Mouse (Mus musculus): ENCODE measurements around the gene Fam19a1.
"Not testable (repeated sequence)": the region's sequence is repeated elsewhere in the genome, so short reads cannot be mapped to it uniquely, and the experiment has no call there.

Gene Fam19a1

DNA sequence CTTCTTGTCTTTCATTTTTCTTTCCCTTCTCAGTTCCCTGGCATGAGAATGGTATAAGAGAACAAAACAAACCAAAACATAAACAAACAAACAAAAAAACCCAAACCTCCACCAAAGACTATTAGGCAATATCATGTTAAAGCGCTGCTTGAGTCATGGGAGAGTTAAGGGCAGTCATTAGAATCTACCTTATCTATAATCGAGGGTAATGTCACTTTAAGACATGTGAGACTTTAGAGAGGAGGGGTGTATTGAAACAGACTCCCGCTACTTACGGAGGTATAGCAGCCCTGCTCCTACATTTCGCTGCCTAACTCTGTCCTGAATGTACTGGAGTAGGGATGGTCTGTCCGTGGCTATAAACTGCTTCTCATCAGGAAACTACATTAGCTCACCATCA lies at the start of gene Fam19a1:
TSS of gene Fam19a1 (plus strand) at position 301 of the 400 bp plus-strand sequence.
- no peak for DNase-seq (ENCODE audit: low spot score in 2 of 2)

DNA sequence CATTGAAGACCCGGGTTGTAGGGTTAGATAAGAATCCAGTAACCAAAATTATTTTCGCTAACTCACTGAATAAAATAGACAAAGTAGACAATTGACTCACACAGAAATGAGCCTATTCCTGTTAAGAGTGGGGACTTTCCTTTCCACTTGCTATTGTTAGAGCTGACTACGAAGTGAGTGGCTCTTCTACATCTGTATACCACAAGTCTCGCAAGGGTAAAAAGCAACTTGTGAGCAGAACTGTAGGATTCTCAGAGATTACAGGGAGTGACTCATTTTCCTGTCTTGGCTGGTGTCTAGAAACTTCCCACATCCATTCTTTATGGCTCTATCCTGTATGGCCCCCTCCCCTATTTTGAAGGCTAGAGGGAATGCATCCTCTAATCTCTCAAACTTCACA lies 41.9 kb upstream of the Fam19a1 start:
- no peak for DNase-seq (ENCODE audit: low spot score in 2 of 2)

DNA sequence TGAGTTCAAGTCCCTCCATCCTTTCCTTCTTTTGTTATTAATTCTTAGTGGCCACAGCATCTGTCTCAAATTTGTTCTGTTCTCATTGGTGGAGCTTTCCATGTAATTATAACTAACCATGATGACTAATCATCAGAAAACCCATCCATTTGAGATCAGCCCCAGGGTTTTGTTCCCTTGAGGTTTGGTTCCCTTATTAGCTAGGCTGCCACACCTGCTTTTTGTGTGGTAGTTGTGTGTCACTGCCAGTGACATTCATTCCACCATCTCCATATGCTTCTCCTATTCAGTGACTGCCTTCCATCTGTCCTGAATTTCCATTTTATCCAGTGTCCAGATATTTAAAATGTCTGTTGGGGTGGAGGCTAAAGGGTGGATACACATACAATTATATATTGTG lies 41.4 kb upstream of the Fam19a1 start:
- DNase-seq (ENCODE audit: low spot score in 2 of 2) = no peak

DNA sequence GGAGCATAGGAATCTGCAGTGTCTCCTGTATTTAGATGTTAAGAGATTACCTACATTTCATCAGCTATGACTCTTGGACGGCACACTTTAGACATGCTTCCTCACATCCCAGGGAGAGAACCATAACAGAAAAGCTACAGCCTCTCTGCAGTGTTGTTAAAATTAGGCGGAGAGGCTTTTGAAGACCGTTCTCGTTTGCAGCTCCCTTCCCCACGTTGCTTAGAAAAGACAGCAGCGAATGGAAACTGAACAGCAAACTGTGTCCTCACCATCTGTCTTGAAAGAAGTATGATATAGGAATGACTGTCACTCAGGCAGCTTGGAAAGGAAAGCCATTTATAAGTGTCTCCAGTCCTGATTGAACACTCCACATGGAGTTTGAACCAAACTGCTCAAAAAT lies 23.0 kb upstream of the Fam19a1 start:
- no peak for DNase-seq (ENCODE audit: low spot score in 2 of 2)

DNA sequence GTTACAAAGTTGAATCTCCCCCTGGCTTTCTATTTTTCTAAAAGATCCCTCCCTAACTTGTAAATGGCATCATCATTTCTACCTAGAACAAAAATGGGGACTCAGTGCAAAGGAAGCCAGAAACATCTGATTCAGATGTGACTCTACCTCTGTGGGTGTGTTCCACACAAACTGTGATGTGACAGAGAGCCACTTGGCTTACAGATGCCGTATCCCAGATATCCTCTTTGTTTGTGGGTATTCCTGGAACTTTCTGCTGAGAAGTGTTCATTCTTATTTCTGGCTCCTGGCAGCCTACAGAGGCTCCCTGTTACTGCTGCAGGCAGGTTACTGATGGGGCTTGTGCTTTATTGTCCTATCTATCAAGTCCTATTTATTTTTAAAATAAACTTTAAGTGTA lies 19.2 kb upstream of the Fam19a1 start:
- DNase-seq (ENCODE audit: low spot score in 2 of 2) = no peak

DNA sequence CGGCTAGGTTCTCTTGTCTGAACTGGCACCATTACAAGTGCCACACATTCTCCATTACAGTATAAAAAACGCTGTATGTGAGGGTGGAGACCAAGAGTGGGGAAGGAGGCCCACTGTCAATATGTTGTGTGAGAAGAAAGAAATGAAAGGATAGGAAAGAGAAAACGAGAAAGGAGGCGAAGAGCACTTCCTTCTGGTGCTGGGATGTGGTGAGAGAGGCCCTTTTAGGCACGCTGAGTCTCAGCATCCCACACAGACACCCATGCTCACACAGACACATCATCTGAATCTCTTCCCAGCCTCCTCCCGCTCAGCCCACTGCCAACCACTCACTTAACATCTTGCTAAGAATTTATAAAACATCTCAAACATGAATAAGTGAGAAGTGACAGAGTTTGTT lies 14.7 kb upstream of the Fam19a1 start:
- DNase-seq (ENCODE audit: low spot score in 2 of 2) = no peak

DNA sequence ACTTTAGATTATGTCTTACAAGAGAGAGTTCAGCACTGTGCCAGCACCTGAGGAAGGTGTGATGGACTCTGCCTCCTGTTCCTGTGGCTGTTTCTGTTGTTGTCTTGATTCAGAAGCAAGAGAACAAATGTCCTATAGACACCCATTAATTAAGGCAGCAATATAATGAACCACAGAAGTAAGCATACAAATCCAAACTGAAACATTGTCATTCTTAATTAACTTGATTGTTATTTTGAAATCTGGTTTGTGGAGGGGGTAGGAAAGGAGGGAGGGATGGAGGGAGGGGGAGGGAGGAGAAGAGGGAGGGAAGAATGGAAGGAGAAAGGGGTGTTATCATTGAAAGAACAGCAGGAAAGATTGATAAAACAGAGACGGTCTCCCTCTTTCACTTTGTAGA lies 1.3 kb upstream of the Fam19a1 start:
- no peak for DNase-seq (ENCODE audit: low spot score in 2 of 2)

DNA sequence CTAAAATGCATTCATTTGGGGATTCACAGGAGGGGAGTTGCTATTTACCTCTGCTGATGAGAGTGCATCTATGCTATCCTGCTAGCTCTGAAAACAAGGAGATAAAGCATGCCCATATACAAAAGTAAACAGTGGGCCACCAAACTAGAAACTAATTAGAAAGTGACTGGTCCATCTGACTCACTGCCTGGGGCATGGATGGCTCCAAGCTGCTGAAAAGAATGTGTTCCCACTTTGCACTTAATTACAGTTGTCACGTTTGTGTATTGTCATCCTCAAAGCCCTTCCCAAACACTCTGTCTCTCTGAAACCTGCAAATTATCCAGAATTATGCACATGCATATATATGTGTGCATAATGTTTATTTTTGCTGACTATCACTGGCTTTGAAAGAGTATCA lies 1.2 kb downstream of the Fam19a1 start:
- no peak for DNase-seq (ENCODE audit: low spot score in 2 of 2)

DNA sequence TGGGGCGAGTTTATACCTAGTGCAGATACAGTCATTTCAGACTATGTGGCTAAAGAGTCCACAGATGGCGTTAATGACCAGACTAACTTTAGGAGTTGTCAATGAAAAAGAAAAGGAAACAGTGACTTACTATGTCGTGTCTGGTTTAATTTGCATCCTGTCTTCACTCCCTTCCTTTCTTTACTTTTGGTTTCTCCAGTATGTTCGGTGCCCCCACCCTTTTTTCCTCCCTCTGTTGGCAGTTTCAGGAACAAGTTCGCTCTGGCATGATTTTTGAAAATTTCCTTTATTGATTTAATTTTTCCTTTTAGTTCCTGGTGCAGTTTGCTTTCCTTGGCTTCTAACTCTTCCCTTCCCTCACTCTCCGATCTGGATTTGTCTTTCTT lies 3.2 kb downstream of the Fam19a1 start:
- DNase-seq (ENCODE audit: low spot score in 2 of 2) = no peak

DNA sequence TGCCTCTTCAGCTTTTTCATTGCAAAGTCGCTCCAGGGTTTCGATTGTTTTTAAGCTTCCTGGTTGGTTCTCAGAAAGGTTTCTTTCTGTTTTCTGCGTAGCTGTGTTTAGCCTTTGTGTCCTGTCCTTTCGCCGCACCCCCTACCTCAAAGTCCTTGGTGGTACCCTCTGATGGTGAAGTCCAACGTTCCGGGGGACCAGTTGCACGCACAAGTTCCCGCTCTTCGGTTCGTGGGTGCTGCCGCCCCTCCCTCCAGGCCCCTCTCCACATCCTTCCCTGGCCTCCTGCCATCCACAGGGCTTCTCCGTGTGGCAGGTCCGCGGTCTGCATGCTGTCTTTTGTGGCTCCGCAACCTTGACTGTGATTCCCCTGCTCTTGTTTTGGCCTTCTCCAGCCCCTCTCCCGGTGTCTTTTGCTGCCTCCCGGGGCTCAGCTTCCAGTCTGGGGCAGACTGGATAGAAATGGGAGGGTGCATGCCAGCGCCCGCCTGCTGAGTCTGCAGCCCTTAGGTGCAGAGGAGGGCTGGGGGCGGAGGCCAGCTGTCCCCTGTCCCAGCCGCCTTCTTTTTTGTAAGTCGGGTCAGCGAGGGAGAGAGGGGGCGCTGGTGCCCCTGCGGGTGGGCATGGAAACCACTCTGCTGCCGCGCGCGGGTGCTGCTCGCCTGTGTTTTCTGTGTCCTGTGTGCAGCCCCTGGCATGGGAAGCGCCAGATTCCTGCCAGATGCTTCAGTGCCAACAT lies 3.7 kb downstream of the Fam19a1 start:
- no peak for DNase-seq (ENCODE audit: low spot score in 2 of 2)

DNA sequence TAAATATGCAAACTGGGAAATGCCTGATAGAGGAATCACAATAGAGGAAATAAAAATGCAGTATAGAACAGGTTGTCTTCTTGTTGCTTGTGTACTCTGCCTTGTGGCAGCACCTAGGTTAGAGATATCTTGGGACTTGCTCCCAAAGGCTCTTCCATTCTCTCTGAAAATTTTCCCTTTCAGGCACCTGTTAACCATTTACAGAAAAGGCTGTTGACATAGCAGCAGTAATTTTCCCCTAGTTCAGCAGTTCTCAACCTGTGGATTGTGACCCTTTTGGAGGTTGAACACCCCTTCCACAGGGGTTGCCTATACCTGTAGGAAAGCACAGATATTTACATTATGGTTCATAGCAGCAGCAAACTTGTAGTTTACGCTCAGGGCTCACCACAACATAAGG lies 30.4 kb downstream of the Fam19a1 start:
- no peak for DNase-seq (ENCODE audit: low spot score in 2 of 2)

DNA sequence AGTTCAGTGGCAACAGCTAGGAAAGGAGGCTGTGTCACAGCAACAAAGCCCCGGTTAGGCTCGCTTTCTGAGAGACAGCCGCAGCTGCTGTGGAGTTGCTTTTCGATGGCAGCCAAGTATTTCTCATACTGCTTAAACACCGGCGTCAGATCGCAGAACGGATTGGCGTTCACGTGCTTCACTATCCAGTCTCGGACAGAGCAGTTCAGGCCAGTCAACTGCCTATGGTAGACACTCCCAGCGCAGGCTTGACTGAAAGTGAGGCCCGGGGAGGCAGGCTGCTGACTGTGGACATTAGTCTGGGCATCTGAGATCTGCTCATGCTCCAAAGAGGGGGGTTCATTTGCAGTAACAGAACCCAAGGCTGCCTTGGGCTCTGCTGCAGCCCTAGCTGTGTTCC lies 52.4 kb downstream of the Fam19a1 start:
- DNase-seq (ENCODE audit: low spot score in 2 of 2) = no peak

DNA sequence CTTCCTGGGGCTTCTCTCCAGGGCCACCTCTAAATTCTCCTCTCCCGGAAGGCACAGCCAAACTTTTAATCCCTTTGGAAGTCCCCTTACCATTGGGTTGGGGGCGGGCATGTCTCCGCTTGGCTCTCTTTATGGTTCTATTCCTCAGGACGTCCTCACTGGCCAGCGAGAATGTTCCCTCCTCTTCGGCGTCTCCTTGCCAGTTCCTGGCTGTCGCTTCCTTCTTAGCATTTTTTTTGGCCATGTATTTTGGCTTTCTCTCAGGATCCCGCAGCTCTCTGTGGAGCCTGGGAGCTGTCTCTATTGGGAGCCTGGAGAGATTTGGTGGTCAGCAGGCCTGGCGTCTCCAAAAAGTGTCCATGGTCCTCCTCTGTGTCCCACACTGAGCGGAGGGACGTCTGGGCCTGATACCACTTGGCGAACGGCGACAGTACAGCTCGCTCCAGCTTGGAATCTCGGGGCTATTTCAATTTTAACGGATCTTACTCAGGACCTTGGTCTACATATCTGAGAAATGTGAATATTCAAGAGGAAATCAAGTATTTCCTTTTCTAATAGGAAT lies 52.9 kb downstream of the Fam19a1 start, which contains the start of gene 1700123L14Rik:
TSS of gene 1700123L14Rik (minus strand) at position 426 of the 562 bp plus-strand sequence.
- DNase-seq (ENCODE audit: low spot score in 2 of 2) = no peak

DNA sequence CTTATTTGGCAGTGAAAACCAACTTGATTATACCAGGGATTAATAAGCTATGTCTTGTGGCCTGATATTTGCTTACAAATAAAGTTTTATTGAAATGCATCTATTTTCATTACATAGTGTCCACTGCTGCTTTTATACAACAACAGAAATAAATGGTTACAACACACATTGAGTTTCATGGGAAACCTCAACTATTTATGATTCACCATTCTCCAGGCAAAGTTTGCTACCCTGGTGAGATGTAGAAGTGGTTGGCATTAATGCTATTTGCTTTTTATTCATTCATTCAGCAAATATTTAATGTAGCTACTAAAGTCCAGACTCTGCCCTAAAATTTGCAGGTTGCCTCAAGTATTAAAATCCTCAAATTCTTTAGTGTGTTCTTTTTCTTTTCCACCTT lies 54.1 kb downstream of the Fam19a1 start:
- DNase-seq (ENCODE audit: low spot score in 2 of 2) = no peak

DNA sequence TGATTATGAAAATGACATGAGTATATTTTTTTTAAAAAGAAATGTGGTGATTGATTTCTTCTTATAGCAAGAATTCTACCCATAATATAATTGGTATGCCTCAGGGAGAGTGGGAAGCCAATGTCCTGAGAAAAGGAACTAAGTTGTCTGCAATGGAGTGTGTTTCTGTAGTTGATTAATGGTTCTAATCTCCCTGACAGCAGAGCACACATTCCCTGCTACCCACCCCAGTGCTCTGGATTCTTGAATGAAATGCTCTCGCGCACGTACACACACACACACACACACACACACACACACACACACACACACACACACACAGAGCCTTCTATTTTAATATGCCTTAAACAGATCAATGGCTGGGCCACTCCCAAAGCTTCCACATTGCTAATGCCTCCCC lies 60.7 kb downstream of the Fam19a1 start:
- DNase-seq (ENCODE audit: low spot score in 2 of 2) = no peak

DNA sequence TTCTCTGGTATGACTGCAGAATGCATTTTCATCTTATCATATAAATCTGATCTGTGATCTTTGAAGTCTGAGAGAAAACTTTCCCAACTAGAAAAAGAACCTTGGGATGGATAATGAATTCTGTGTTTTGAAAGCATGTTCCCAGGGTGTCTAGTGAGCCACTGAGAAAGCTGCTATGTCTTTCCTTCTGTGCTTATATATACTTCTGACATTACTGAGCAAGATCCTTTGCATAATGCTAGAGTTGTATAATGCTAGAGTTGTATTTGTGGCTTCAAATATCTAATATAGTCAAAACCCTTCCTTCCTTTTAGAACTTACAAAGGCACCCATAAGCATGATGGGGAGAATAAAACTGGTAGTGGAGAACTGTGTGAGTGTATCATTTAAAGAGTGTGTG lies 65.6 kb downstream of the Fam19a1 start:
- DNase-seq (ENCODE audit: low spot score in 2 of 2) = no peak

DNA sequence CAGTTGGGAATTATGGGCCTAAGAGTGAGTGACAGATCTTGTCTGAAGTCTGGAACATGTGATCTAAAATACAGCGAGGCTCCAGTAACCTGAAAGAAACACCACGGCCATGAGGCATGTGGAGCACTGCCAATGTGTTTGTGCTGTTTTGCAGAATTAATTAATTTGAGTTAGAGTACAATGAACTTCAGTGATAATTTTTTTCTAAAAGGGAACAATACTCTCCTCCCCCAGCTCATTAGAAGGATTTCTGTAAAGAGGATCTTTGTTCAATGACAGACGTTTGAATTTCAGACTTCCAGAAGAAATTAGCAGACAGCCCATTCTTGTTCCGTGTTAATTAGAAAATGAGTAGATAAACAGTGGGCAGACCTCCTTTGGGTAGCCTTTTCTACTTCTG lies 70.4 kb downstream of the Fam19a1 start:
- DNase-seq (ENCODE audit: low spot score in 2 of 2) = no peak

DNA sequence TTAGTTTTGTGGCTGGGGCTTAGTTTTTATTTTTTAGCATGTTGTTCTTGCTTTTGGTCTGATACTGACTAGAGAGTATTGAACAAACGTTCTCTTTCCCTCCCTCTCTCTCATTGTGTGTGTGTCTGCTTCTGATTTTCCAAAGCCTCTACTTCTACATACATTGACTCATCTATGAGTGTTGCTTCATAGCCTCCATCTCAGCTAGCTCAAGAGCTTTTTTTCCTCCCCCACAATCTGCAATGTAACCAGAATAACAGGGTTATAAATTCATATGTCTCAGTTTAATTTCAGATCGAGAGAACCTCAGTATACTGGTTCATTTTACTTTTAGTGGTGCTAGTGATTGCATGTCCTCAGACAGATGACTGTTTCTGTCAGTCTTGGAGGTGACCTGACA lies 73.6 kb downstream of the Fam19a1 start:
- DNase-seq (ENCODE audit: low spot score in 2 of 2) = no peak

DNA sequence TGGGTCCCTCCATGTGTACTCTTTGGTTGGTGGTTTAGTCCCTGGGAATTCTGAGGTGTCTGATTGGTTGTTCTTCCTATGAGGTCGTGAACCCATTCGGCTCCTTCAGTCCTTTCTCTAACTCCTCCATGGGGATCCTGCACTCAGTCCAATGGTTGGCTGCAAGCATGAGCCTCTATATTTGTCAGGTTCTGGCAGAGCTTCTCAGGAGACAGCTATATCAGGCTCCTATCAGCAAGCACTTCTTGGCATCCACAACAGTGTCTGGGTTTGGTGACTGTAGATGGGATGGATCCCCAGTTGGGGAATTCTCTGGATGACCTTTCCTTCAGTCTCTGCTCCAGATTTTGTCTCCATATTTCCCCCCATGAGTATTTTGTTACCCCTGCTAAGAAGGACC lies 86.0 kb downstream of the Fam19a1 start:
- not testable (repeated sequence) for DNase-seq (ENCODE audit: low spot score in 2 of 2)

DNA sequence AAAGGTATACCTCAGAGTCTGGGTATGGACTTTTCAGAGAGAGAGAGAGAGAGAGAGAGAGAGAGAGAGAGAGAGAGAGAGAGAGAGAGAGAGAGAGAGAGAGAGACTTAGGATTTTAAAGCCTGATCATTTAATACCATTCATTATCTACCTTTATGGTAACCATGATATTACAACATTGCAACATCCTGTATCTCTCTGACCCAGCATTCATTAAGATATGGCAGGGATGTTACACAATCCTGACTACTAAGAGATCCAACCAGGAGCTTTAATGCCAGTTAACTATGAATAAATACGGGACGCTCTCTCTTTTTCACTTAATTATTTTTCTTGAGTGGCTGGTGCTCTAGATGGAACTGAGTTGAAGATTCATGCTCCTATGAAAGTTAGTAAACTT lies 92.4 kb downstream of the Fam19a1 start:
- no peak for DNase-seq (ENCODE audit: low spot score in 2 of 2)

DNA sequence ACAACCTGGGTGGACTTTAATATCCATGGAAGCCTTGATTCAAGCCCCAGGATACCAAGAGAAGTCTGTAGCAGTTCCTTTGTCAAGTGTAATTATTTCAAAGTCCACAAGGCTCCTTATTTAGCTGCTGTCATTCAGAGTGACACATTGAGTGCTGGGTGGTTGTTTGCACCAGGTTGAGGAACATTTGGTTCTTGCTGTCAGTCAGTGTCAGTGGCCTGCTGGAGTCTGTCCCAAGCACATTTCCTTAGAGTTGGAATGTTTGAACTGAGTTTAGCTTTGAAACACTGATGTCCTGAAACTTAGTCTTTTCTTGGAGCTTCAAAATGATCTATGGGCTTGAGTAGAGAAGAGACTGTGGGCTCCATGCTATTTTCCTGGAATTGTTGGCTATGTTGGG lies 121.9 kb downstream of the Fam19a1 start:
- no peak for DNase-seq (ENCODE audit: low spot score in 2 of 2)

DNA sequence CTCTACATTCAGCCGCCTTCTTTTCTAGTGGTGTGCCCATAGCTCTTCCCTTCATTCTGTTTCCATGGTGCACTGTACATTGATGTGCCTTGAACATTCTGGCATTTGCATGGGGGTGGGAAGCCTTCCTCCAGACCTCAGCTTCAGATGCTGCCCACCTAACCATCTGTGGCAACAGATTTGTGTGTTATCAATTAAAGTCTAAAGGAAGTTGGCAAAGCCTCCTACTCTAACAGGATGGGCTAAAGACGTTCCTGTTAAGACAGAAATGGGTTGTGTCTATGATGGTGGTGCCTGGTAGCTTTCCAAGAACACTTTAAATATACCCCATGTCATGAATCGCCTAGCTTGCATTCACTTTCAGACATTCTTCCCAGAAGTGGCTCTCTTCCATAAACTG lies 131.4 kb downstream of the Fam19a1 start:
- no peak for DNase-seq (ENCODE audit: low spot score in 2 of 2)

DNA sequence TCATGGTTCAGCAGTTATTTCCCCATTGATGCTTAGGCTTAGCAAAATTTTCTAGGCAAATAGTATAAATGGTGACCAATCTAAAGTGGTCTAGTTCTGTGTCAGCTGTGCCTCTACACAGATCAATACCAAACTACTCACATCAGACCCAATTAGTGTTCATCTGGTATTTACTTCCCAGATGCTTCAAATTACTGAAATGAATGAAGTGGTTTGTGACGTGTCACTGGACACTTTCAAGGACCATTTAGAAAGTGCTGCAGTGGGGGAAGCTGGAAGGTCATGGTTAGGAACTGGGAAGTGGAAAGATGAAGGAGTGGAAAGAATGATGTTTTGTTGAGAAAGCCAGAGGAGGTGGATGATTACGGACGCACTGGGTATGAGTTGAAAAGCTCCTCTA lies 139.0 kb downstream of the Fam19a1 start:
- no peak for DNase-seq (ENCODE audit: low spot score in 2 of 2)

DNA sequence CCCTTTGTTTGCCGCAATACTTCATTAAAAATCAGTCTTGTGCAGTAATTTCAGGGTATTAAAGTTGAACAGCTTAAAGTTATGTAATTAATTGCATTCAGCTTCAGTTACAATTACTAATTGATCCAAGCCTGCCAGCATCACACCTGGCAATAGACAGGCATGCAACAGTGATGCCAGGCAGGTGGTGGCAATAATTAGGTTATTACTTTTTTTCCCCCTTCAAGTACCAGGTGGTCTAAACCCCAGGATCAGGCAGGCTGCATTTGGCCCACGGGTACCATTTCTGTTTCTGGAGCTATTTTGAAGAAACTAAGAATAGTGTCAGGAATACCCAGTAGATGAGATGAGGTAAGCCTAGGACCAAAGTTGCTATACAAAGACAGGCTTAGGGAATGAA lies 141.9 kb downstream of the Fam19a1 start:
- no peak for DNase-seq (ENCODE audit: low spot score in 2 of 2)

Data from spleen, postnatal 36 days (tissue).